Mouse (Mus musculus) urinary bladder, postnatal 10 days (tissue): ENCODE data around the gene Arid3a.
A peak's percentile ranks its signal among the peaks of the same experiment; 100 is the strongest.

Experiments used
- DNase-seq: peaks from one replicate; pipeline ENCODE4 v3.0.0; 2022; ENCODE audit warnings: low spot score

Gene Arid3a

GRCm38 (mm10) chr10:79995636-79996035 is 68.8 kb downstream of the Arid3a start:
- DNase-seq, result no peak

- peak; percentile 95 for DNase-seq
Measured at GRCm38 (mm10) chr10:79996272-79997033, 69.6 kb downstream of the Arid3a start, which contains the start of gene Abca7. Gene Abca7, plus strand, starts transcription at chr10:79996494.

DNA sequence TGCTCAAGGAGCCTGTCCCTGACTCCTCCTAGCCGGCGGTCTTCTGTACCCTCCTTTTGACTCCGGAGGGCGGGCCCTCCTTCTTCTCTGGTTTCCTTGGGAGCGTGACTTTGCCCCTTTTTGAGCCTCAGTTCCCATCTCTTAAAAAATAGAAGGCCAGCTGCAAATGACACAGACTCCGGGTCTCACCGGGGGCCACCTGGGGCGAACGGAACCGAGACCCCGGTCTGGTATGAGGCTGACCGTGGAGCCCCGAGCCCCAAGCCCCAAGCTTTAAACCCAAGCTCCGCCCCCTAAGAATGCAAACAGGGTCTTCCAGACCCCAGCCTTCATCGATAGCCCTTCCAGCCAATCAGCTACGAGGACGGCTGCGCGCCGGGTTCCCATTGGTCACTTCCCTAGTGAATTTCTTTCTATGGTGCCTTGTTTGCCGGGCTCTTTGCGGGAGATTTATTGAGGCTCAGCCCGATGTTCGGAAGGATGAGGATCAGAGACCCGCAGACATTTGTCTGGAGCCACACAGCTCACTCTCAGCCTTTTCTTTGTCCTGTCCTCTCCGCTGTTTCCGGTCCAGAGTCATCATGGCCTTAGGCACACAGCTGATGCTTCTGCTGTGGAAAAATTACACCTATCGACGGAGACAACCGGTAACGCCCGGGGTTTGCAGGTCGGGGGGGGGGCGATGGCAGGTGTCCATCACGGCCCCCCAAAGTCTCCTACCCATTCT is 70.4 kb downstream of the Arid3a start:
- DNase-seq, result no peak

DNA sequence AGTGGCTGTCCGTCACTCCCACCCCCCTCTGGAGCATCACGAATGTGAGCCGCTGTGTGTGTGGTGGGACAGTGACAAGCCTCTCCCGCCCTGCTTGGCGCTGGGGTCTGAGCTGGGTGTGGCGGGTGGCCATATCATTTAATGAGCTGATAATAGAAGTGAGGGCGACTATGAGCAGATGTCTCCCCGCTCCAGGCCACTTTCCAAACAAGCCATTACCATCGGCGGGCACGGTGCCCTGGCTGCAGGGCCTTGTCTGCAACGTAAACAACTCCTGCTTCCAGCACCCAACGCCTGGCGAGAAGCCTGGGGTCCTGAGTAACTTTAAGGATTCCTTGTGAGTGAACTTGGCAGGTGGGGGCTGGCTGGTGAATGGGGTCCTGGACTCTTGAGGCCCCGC is 71.0 kb downstream of the Arid3a start:
- DNase-seq, result no peak

DNA sequence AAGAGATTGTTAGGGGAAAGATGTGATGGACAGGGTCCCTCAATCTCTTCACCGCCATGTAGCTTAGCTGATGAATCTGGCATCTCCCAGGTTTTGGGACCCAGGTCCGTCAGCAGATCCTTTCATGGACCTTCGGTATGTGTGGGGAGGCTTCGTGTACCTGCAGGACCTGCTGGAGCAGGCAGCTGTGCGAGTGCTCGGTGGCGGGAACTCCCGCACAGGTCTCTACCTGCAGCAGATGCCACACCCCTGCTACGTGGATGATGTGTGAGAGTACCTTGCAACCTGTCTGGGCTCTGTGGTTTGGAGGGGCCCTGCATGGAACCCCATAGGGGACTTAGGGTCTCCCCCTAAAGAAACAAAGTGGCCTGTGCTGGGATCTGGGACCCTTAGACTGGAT is 75.1 kb downstream of the Arid3a start:
- no peak for DNase-seq

GRCm38 (mm10) chr10:80002829-80003228 is 76.0 kb downstream of the Arid3a start:
- no peak for DNase-seq

DNA sequence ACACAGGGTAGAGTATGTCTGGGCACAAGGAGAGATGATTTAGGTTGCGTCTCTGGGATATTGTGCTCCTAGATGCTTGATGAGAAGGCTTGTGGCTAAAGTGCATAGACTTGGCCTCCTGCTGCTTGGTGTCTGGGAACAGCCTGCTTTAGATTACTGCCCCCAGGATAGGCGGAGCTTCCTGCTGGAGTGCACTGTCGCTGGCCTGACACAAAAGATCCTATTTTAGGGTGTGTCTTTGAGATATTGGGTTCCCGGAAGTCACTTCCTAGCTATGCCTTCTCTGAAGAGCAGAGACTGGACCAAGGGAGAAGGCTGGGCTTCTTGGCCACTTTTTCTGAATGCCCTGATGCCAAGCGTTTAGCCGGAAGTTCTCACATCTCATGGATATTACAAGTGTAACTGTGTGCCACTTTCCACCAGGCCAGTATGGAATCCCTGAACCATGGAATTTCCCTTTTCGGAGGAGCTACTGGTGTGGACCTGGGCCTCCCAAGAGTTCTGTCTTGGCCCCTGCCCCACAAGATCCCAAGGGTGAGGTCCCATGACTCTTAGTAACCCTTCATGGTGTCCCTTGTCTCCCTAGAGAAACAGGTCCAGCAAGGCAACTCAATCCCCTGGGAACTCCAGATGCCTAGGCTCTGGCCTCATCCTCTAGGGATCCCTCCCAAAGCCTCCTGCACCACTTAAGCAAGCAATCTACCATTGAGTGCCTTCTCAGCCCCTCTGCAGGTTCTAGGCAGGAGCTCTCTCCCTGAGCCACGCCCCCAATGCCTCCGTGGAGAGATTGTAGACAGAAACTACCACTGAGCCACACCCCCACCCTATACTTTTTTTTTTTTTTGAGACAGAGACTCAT is 76.8 kb downstream of the Arid3a start:
- DNase-seq, result no peak

- DNase-seq, result no peak
Measured at GRCm38 (mm10) chr10:80004233-80004705, 77.4 kb downstream of the Arid3a start.
